Mouse (Mus musculus): Measurements from ENCODE around the gene Dgkh.

DNA sequence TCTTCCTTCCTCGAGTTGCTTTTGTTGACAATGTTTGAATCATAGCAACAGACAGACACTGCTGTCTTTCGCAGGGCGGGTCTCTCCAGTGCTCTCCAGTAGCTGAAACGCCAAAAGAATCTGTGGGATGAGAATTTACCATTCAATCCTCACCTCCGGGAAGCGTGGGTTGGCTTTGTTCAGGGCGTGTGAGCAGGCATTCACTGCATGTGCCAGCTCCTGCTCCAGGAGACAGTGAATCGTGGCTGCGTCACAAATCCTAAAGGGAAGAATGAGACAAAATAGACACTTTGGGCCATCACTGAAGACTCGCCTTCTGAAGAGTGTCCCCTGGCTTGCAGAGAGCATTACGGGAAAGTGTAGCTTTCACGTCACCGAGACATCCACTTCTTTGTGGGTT is 148.4 kb downstream of the Dgkh start:
- TF ChIP-seq CTCF (IDR thresholded peaks at IDR 0.05), result no peak
- no peak for TF ChIP-seq EP300 (IDR thresholded peaks at IDR 0.05)

All from lung, postnatal 0 days (tissue).